Mouse (Mus musculus) embryonic fibroblast, embryonic 13.5 days (primary cell): ENCODE measurements around the gene Tmem266. TPM values are rescaled to one million over a fixed set of nuclear protein-coding genes. Genes with fewer than 3 reads are reported as not detected.
A peak's percentile ranks its signal among the peaks of the same experiment; 100 is the strongest.

Source experiments
- H3K27ac ChIP-seq: 2 replicates; pipeline ENCODE4 v1.5.1; 2012; ENCODE audit warnings: low read length, control low read depth, inconsistent platforms; ENCODE audit not compliant: insufficient read depth
- H3K4me1 ChIP-seq: 2 replicates; pipeline ENCODE4 v1.6.1; 2011; ENCODE audit warnings: low read length; ENCODE audit not compliant: control insufficient read depth, insufficient read depth
- H3K4me3 ChIP-seq: 2 replicates; pipeline ENCODE4 v1.5.1; 2011; ENCODE audit warnings: mild to moderate bottlenecking, control low read depth, low read length; ENCODE audit not compliant: insufficient read depth
- CTCF ChIP-seq: IDR thresholded peaks from 2 replicates; pipeline ENCODE4 v1.5.1; 2011; ENCODE audit warnings: mild to moderate bottlenecking, control low read depth, low read length, moderate library complexity, borderline replicate concordance; ENCODE audit not compliant: insufficient read depth
- POLR2A ChIP-seq: IDR thresholded peaks from 2 replicates; pipeline ENCODE4 v1.6.1; 2011; ENCODE audit warnings: low read depth, mild to moderate bottlenecking, control low read depth, low read length, moderate library complexity
- polyA plus RNA-seq: library from polyadenylated mRNA; stranded (reverse); fragments of >200 nt; gene quantifications from 2 replicates; pipeline ENCODE4 v1.2.4, GENCODE M21; 2011; ENCODE audit warnings: low read depth; ENCODE audit not compliant: missing spikeins, insufficient read length

Tmem266 gene
- polyA plus RNA-seq, 1 experiment: not detected

DNA sequence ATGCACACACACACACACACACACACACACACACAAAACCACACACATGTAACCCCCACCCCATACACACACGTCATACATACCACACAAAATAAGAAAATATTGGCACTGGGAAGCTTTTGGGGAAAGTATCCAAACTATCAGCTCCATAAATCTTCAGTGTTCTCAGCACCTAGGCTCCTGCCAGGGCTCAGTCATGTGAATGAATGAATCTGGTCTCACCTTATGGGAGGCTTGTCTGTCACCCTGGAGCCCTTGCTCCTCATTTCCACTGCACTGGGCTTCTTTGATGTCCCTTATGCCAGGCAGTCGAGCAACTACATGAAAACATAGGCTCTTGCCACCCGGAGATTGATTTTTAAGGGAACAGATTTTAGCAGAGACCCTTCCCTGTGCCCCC lies 33.7 kb downstream of the Tmem266 start:
- TF ChIP-seq CTCF: no peak
- TF ChIP-seq POLR2A: no peak
- no peak overlapping the region for H3K4me3 ChIP-seq
- H3K27ac ChIP-seq: no peak overlapping the region
- 0 out of 2 replicates have a peak, but pooled peaks cover 9% of the 10 kb centered on the region for H3K4me1 ChIP-seq

- TF ChIP-seq CTCF (no peak), POLR2A (no peak)
Measured at GRCm38 (mm10) chr9:55360861-55361260, 34.1 kb downstream of the Tmem266 start.

DNA sequence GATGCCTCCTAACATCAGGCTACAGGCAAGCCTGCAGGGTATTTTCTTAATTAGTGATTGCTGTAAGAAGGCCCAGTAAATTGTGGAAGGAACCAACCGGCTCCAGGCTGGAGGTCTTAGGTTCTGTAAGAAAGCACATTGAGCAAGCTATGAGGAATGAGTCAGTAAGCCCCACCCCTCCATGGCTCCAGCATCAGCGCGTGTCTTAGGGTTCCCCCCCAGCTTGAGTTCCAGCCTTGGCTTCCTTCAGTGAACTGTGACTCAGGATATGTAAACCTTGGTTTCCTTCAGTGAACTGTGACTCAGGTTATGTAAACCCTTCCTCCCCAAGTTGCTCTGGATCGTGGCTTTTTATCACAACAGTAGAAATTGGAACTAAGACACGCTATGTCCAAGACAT lies 35.3 kb downstream of the Tmem266 start:
- TF ChIP-seq CTCF (no peak), POLR2A (no peak)
- H3K4me3 ChIP-seq: no peak overlapping the region
- 0 out of 2 replicates have a peak, but pooled peaks cover 9% of the 10 kb centered on the region for H3K4me1 ChIP-seq
- peak overlapping the region; percentile 14; the same call in 1 of the 2 replicates for H3K27ac ChIP-seq

More at GRCm38 (mm10) chr9:55360861-55361260, 34.1 kb downstream of the Tmem266 start:
- no peak overlapping the region for H3K27ac ChIP-seq
- 0 out of 2 replicates have a peak, but pooled peaks cover 9% of the 10 kb centered on the region for H3K4me1 ChIP-seq
- H3K4me3 ChIP-seq: no peak overlapping the region

GRCm38 (mm10) chr9:55363707-55364106 lies 37.0 kb downstream of the Tmem266 start:
- no peak overlapping the region for H3K27ac ChIP-seq
- TF ChIP-seq POLR2A: no peak
- TF ChIP-seq CTCF: no peak
- H3K4me3 ChIP-seq: no peak overlapping the region
- H3K4me1 ChIP-seq: 0 out of 2 replicates have a peak, but pooled peaks cover 9% of the 10 kb centered on the region

DNA sequence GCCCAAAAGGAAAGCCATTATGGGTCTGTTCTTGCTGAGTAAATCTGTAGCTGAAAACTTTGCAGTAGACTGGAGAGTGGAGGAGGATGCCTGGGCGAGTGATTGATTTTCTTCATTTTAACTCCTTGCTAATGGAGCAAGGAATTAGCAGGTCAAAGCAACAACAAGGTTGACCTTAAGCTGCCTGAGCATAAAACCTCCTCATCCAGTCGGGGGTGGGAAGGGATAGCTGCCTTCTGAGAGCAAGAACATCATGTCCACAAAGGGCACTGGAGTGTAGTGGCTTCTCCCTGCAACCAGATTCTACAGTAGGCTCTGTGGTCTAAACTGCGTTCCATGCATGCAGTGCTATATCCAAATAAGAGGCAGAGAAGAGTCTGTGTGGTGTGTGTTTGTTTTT lies 41.3 kb downstream of the Tmem266 start:
- TF ChIP-seq POLR2A (no peak), CTCF (no peak)
- H3K27ac ChIP-seq: no peak overlapping the region
- H3K4me3 ChIP-seq: no peak overlapping the region
- no peaks in the 10 kb centered on the region for H3K4me1 ChIP-seq

DNA sequence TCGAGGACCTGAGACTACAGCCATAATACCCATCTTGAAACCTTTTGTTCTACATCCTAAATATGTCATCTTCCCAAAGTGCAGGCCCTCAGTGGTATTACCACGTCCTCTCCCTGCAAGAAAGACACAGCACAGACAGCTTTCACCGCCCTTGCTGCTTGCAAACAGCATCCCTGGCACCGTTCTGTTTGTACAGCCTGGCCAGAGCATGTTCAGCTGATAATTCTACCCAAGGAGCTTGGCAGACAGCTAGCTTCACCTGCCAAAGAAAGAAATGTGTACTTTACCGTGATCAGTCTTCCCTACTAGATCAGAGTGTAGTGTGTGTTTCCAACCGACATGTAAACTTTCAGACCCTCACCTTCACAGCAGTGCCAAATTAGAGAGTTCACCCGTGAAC lies 45.2 kb downstream of the Tmem266 start:
- Histone ChIP-seq H3K4me1 (no peaks in the 10 kb centered on the region), H3K27ac (no peak overlapping the region), H3K4me3 (no peak overlapping the region)
- no peak for TF ChIP-seq POLR2A
- TF ChIP-seq CTCF: no peak

GRCm38 (mm10) chr9:55377603-55378250 lies 51.0 kb downstream of the Tmem266 start:
- no peak for TF ChIP-seq CTCF
- TF ChIP-seq POLR2A: no peak
- H3K27ac ChIP-seq: no peak overlapping the region
- H3K4me1 ChIP-seq: no peaks in the 10 kb centered on the region
- no peak overlapping the region for H3K4me3 ChIP-seq

- Histone ChIP-seq H3K27ac (no peak overlapping the region), H3K4me3 (no peak overlapping the region), H3K4me1 (no peaks in the 10 kb centered on the region)
- TF ChIP-seq POLR2A (no peak), CTCF (no peak)
Measured at GRCm38 (mm10) chr9:55381456-55381855, 54.7 kb downstream of the Tmem266 start.

GRCm38 (mm10) chr9:55382441-55382840 lies 55.7 kb downstream of the Tmem266 start:
- TF ChIP-seq CTCF: no peak
- no peak for TF ChIP-seq POLR2A
- Histone ChIP-seq H3K4me3 (no peak overlapping the region), H3K27ac (no peak overlapping the region), H3K4me1 (no peaks in the 10 kb centered on the region)

DNA sequence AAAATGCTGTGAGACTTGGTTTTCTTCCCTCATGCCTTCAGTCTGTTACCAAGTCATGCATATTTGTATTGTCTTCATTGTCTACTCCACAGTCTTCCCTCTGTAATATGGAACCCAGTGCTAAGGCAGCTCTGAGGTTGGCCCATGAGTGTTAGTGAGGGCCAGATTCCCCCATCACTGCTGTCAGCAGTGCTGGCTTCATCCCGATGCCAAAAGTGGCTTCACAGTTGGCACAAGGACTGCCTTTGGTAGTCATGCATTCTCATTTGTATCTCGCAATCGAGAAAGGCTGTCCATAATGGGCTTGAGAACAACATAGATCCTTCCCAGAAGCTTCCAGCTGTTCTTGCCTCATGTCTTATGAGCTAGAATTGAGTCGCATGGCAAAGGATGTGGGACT lies 59.4 kb downstream of the Tmem266 start:
- Histone ChIP-seq H3K4me1 (no peaks in the 10 kb centered on the region), H3K4me3 (no peak overlapping the region), H3K27ac (no peak overlapping the region)
- TF ChIP-seq CTCF: no peak
- TF ChIP-seq POLR2A: no peak

DNA sequence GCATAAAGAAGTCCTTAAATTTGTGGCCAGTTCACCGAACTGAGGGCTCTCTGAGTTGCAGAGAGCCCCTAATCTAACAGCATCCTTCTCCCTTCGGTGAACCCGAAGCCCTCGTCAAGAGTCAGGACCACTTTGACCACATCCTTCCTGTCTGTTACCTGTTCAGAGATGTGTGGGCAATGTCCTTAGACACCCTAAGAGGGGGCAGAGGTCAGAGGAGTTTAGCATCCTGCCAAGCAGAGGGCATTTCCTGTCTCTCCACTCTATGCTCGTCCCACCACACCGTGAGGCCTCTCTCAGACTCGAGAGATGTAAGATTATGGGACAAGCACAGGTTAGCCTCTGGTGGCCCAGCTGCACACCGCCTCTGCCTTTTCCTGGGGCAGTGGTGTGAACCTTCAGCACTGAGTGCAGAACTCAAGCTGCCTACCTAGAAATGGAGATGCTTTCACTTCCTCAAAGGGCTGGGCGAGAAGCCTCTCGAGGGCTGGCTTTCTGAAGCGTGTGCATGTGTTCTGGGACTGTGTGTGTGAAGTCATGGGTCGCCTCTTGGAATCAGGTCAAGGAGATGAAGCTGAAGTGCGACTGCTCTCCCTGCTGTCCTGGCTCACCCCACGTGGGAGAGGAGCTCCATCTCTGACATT lies 61.3 kb downstream of the Tmem266 start:
- no peak overlapping the region for H3K27ac ChIP-seq
- H3K4me1 ChIP-seq: no peaks in the 10 kb centered on the region
- TF ChIP-seq CTCF (no peak), POLR2A (no peak)
- no peak overlapping the region for H3K4me3 ChIP-seq
